Mouse (Mus musculus): ENCODE data around the gene Sema3f.

- no peak for TF ChIP-seq POLR2A (IDR thresholded peaks at IDR 0.05; ENCODE audit: borderline replicate concordance, extremely low read depth, insufficient read depth, insufficient read length, poor library complexity, severe bottlenecking)
- TF ChIP-seq CTCF (IDR thresholded peaks at IDR 0.05; ENCODE audit: borderline replicate concordance, extremely low read depth, insufficient read depth, insufficient read length) = no peak
Observed at GRCm38 (mm10) chr9:107723292-107723691, 13.0 kb upstream of the Sema3f start.

Measured in brain, embryonic 14.5 days (tissue).